Mouse (Mus musculus): Measurements from ENCODE around the gene Nubpl. TPM values are rescaled to one million over a fixed set of nuclear protein-coding genes. Genes with fewer than 3 reads are reported as not detected.

Nubpl gene
- polyA plus RNA-seq, 1 experiment from 2014 or later = 10.9 TPM

- H3K36me3 ChIP-seq = no peaks in the 10 kb centered on the region
- H3K9me3 ChIP-seq (replicated peaks) = no peaks in the 10 kb centered on the region
- no peak for ATAC-seq (ENCODE audit: low FRiP score)
- no peak overlapping the region for H3K9ac ChIP-seq
- no peaks in the 10 kb centered on the region for H3K4me1 ChIP-seq
- no peak overlapping the region for H3K4me2 ChIP-seq (replicated peaks)
- H3K4me3 ChIP-seq = no peak overlapping the region
- no peak overlapping the region for H3K27ac ChIP-seq
- WGBS = 86% methylated on average over 2 of the region's 2 CpGs
- no peaks in the 10 kb centered on the region for H3K27me3 ChIP-seq
These were observed 205.4 kb downstream of the Nubpl start for GRCm38 (mm10) chr12:52302961-52303360.

GRCm38 (mm10) chr12:52306348-52306747 lies 208.8 kb downstream of the Nubpl start:
- no peak overlapping the region for H3K27ac ChIP-seq
- H3K36me3 ChIP-seq = no peaks in the 10 kb centered on the region
- WGBS = 94% methylated on average over 7 of the region's 7 CpGs
- no peaks in the 10 kb centered on the region for H3K27me3 ChIP-seq
- no peak overlapping the region for H3K4me3 ChIP-seq
- no peak for ATAC-seq (ENCODE audit: low FRiP score)
- H3K9me3 ChIP-seq (replicated peaks) = no peaks in the 10 kb centered on the region
- no peaks in the 10 kb centered on the region for H3K4me1 ChIP-seq
- no peak overlapping the region for H3K4me2 ChIP-seq (replicated peaks)
- H3K9ac ChIP-seq = no peak overlapping the region

- H3K9ac ChIP-seq = no peak overlapping the region
- H3K9me3 ChIP-seq (replicated peaks) = no peaks in the 10 kb centered on the region
- no peak for ATAC-seq (ENCODE audit: low FRiP score)
- H3K4me3 ChIP-seq = no peak overlapping the region
- no peak overlapping the region for H3K4me2 ChIP-seq (replicated peaks)
- no peaks in the 10 kb centered on the region for H3K36me3 ChIP-seq
- H3K4me1 ChIP-seq = no peaks in the 10 kb centered on the region
- H3K27me3 ChIP-seq = no peaks in the 10 kb centered on the region
- no peak overlapping the region for H3K27ac ChIP-seq
- WGBS = 77% methylated on average over 10 of the region's 10 CpGs
These were observed 209.9 kb downstream of the Nubpl start for GRCm38 (mm10) chr12:52307331-52307982.

- no peaks in the 10 kb centered on the region for H3K27me3 ChIP-seq
- no peaks in the 10 kb centered on the region for H3K4me1 ChIP-seq
- 89% methylated on average over 7 of the region's 7 CpGs for WGBS
- H3K9ac ChIP-seq = no peak overlapping the region
- no peak overlapping the region for H3K4me3 ChIP-seq
- H3K36me3 ChIP-seq = no peaks in the 10 kb centered on the region
- H3K9me3 ChIP-seq (replicated peaks) = no peaks in the 10 kb centered on the region
- no peak overlapping the region for H3K4me2 ChIP-seq (replicated peaks)
- no peak overlapping the region for H3K27ac ChIP-seq
- no peak for ATAC-seq (ENCODE audit: low FRiP score)
These were observed 211.1 kb downstream of the Nubpl start for GRCm38 (mm10) chr12:52308628-52309027.

GRCm38 (mm10) chr12:52314818-52315217 lies 217.3 kb downstream of the Nubpl start:
- H3K27ac ChIP-seq = no peak overlapping the region
- ATAC-seq (ENCODE audit: low FRiP score) = no peak
- WGBS = 92% methylated on average over 3 of the region's 3 CpGs
- H3K9ac ChIP-seq = no peak overlapping the region
- H3K4me2 ChIP-seq (replicated peaks) = no peak overlapping the region
- no peaks in the 10 kb centered on the region for H3K4me1 ChIP-seq
- no peaks in the 10 kb centered on the region for H3K27me3 ChIP-seq
- no peaks in the 10 kb centered on the region for H3K9me3 ChIP-seq (replicated peaks)
- no peak overlapping the region for H3K4me3 ChIP-seq
- no peaks in the 10 kb centered on the region for H3K36me3 ChIP-seq

- H3K27ac ChIP-seq = no peak overlapping the region
- ATAC-seq (ENCODE audit: low FRiP score) = no peak
These were observed 220.1 kb downstream of the Nubpl start for GRCm38 (mm10) chr12:52317635-52318034.

GRCm38 (mm10) chr12:52318426-52318825 lies 220.9 kb downstream of the Nubpl start:
- WGBS = 82% methylated on average over 9 of the region's 9 CpGs
- ATAC-seq (ENCODE audit: low FRiP score) = no peak
- no peaks in the 10 kb centered on the region for H3K36me3 ChIP-seq
- no peaks in the 10 kb centered on the region for H3K9me3 ChIP-seq (replicated peaks)
- no peak overlapping the region for H3K4me2 ChIP-seq (replicated peaks)
- H3K9ac ChIP-seq = no peak overlapping the region
- no peaks in the 10 kb centered on the region for H3K27me3 ChIP-seq
- H3K4me3 ChIP-seq = no peak overlapping the region
- H3K27ac ChIP-seq = no peak overlapping the region
- H3K4me1 ChIP-seq = no peaks in the 10 kb centered on the region

More at GRCm38 (mm10) chr12:52317635-52318034, 220.1 kb downstream of the Nubpl start:
- H3K9me3 ChIP-seq (replicated peaks) = no peaks in the 10 kb centered on the region
- no peaks in the 10 kb centered on the region for H3K36me3 ChIP-seq
- no peaks in the 10 kb centered on the region for H3K4me1 ChIP-seq
- no peak overlapping the region for H3K4me3 ChIP-seq
- H3K27me3 ChIP-seq = no peaks in the 10 kb centered on the region
- WGBS = 70% methylated on average over 6 of the region's 6 CpGs
- H3K9ac ChIP-seq = no peak overlapping the region
- H3K4me2 ChIP-seq (replicated peaks) = no peak overlapping the region

GRCm38 (mm10) chr12:52319156-52319555 lies 221.6 kb downstream of the Nubpl start:
- H3K4me3 ChIP-seq = no peak overlapping the region
- no peaks in the 10 kb centered on the region for H3K4me1 ChIP-seq
- H3K9ac ChIP-seq = no peak overlapping the region
- H3K27ac ChIP-seq = no peak overlapping the region
- no peaks in the 10 kb centered on the region for H3K27me3 ChIP-seq
- H3K36me3 ChIP-seq = no peaks in the 10 kb centered on the region
- H3K4me2 ChIP-seq (replicated peaks) = no peak overlapping the region
- 82% methylated on average over 6 of the region's 6 CpGs for whole genome bisulfite sequencing
- ATAC-seq (ENCODE audit: low FRiP score) = no peak
- H3K9me3 ChIP-seq (replicated peaks) = no peaks in the 10 kb centered on the region

GRCm38 (mm10) chr12:52328488-52328887 lies 231.0 kb downstream of the Nubpl start:
- no peak for ATAC-seq (ENCODE audit: low FRiP score)
- 90% methylated on average over 4 of the region's 4 CpGs for WGBS

GRCm38 (mm10) chr12:52335142-52335765 lies 237.7 kb downstream of the Nubpl start:
- 68% methylated on average over 11 of the region's 11 CpGs for WGBS
- ATAC-seq (ENCODE audit: low FRiP score) = peak; percentile 50
- H3K4me2 ChIP-seq (replicated peaks) = no peak overlapping the region
- no peak overlapping the region for H3K4me3 ChIP-seq
- H3K4me1 ChIP-seq = peaks cover 2% of the 10 kb centered on the region; the same call in 1 of the 2 replicates
- no peaks in the 10 kb centered on the region for H3K27me3 ChIP-seq
- no peak overlapping the region for H3K9ac ChIP-seq
- H3K27ac ChIP-seq = no peak overlapping the region
- no peaks in the 10 kb centered on the region for H3K9me3 ChIP-seq (replicated peaks)
- H3K36me3 ChIP-seq = no peaks in the 10 kb centered on the region

More at GRCm38 (mm10) chr12:52328488-52328887, 231.0 kb downstream of the Nubpl start:
- Histone ChIP-seq H3K9me3 (replicated peaks) (no peaks in the 10 kb centered on the region), H3K27ac (no peak overlapping the region), H3K4me1 (no peaks in the 10 kb centered on the region), H3K9ac (no peak overlapping the region), H3K4me3 (no peak overlapping the region), H3K36me3 (no peaks in the 10 kb centered on the region), H3K27me3 (no peaks in the 10 kb centered on the region), H3K4me2 (replicated peaks) (no peak overlapping the region)

- no peak overlapping the region for H3K27ac ChIP-seq
- H3K9me3 ChIP-seq (replicated peaks) = no peaks in the 10 kb centered on the region
- no peak overlapping the region for H3K4me3 ChIP-seq
- H3K9ac ChIP-seq = no peak overlapping the region
- no peak overlapping the region for H3K4me2 ChIP-seq (replicated peaks)
- peaks cover 2% of the 10 kb centered on the region; the same call in 1 of the 2 replicates for H3K4me1 ChIP-seq
- no peaks in the 10 kb centered on the region for H3K27me3 ChIP-seq
- no peaks in the 10 kb centered on the region for H3K36me3 ChIP-seq
- ATAC-seq (ENCODE audit: low FRiP score) = no peak
- 87% methylated on average over 2 of the region's 2 CpGs for WGBS
These were observed 240.7 kb downstream of the Nubpl start for GRCm38 (mm10) chr12:52338136-52338753.

GRCm38 (mm10) chr12:52346611-52347010 lies 249.1 kb downstream of the Nubpl start:
- 0 out of 2 replicates have a peak, but pooled peaks cover 8% of the 10 kb centered on the region for H3K4me1 ChIP-seq
- no peak overlapping the region for H3K27ac ChIP-seq
- WGBS = 32% methylated on average over 5 of the region's 5 CpGs
- H3K9ac ChIP-seq = no peak overlapping the region
- H3K36me3 ChIP-seq = no peaks in the 10 kb centered on the region
- 0 out of 2 replicates have a peak, but pooled peaks have one; percentile 35 for ATAC-seq (ENCODE audit: low FRiP score)
- H3K4me2 ChIP-seq (replicated peaks) = no peak overlapping the region
- no peaks in the 10 kb centered on the region for H3K27me3 ChIP-seq
- H3K4me3 ChIP-seq = no peak overlapping the region
- no peaks in the 10 kb centered on the region for H3K9me3 ChIP-seq (replicated peaks)

Measured in hindbrain, embryonic 12.5 days (tissue).